Mouse (Mus musculus) lung, adult 2 months (tissue): ENCODE data around the gene 5730480H06Rik.

Source experiments
- CTCF ChIP-seq: fragments of 200-500 bp; IDR thresholded peaks from 2 replicates; pipeline ENCODE4 v1.5.1; 2011; ENCODE audit warnings: mild to moderate bottlenecking, low read length, control low read depth; ENCODE audit not compliant: insufficient read depth
- POLR2A ChIP-seq: fragments of 200-500 bp; IDR thresholded peaks from 2 replicates; pipeline ENCODE4 v1.6.1; 2011; ENCODE audit warnings: low read depth, mild to moderate bottlenecking, control low read depth, low read length, borderline replicate concordance; ENCODE audit errors: extremely low read depth

DNA sequence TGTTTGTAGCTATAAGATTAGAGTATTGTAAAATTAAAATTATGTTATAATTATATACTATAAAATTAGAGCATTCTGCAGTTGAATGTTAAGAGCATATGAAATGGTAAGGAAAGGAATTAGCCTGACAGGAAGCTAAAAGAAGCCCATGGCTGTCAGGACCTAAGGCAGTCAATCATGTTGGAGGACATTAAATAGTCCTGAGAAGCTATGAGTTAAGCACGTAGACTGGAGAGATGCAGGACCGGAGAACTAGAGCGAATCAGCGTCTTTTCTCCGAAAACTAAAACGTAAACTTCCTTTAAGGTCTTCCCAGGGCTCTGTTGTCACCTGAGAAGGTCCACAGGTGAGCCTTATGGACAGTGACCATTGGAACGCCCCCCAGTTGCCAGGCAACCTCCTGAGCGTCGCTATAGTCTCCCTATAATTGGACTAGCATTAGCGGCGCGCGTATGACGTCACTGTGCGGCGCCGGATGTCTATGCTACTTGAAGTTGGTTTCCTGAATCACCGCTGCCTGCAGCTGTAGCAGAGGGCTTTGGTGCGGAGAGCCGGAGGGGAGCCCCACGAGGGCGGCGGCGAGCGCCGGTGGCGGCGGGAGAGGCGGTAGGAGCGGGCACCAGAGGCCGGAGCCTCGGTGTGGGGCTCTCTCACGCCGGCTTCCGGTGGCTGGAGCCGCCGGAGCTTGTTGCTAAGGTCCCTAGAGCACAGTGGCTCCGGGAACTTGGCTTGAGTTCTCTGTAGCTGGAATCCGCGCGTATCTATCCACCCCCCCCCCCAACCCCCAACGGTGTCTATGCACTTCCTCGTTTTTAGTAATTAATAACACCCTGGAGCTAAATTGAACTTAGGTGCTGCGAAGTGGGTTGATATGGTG, 44.4 kb downstream of the 5730480H06Rik start:
- TF ChIP-seq POLR2A (peak; percentile 68; the same call in 1 of the 2 replicates), CTCF (no peak)
